ENCODE assay signal across 9 mouse cellular contexts in genomic region chr8:120126357-120127161, GRCm38 (mm10). TPM values are rescaled to one million over a fixed set of nuclear protein-coding genes. Genes with fewer than 3 reads are reported as not detected.
A peak's percentile ranks its signal among the peaks of the same experiment; 100 is the strongest.
DNase-seq lines count a peak whose midpoint lies in the region; ATAC-seq and TF ChIP-seq lines count a peak whose summit lies in the region.
"Had no signal": no experiment of that assay in that cellular context is flagged by ENCODE, and none has a peak within 500 bp of the region (broad histone marks: within the 10 kb centered on the region; RNA-seq: fewer than 3 reads in every experiment).

No protein-coding gene starts in this region.

- no peaks in the 10 kb centered on the region for H3K9me3 ChIP-seq in kidney, embryonic 15.5 days (replicated peaks)

- no peak for TF ChIP-seq CTCF in bone marrow, adult 2 months (IDR thresholded peaks at IDR 0.05; ENCODE audit: control insufficient read depth, insufficient read depth, low read length)

- DNase-seq in embryo, embryonic 10 days (ENCODE audit: low spot score): peak; percentile 31
- DNase-seq in embryo, embryonic 11 days: no peak
- peak; percentile 71 for DNase-seq in lung, postnatal 36 days
- no peak for DNase-seq in testis, postnatal 10 days (ENCODE audit: low spot score)
- DNase-seq in spleen, postnatal 10 days (ENCODE audit: low spot score in 2 of 2): no peak

- WGBS in bone marrow, adult 2 months: 41% methylated on average over 14 of the region's 14 CpGs
- 33% methylated on average over 14 of the region's 14 CpGs for WGBS in kidney, embryonic 15.5 days

- H3K36me3 ChIP-seq in kidney, embryonic 15.5 days: no peaks in the 10 kb centered on the region

- TF ChIP-seq POLR2A in bone marrow, adult 2 months (IDR thresholded peaks at IDR 0.05; ENCODE audit: borderline replicate concordance, control insufficient read depth, low read depth, low read length): no peak

- no peak overlapping the region for H3K9ac ChIP-seq in kidney, embryonic 15.5 days

- no peaks in the 10 kb centered on the region for H3K27me3 ChIP-seq in kidney, embryonic 15.5 days

- ATAC-seq in kidney, embryonic 15.5 days (replicated peaks; ENCODE audit: low FRiP score): peak; percentile 63
- no peak for ATAC-seq in activated CD4-positive, CD25-positive, alpha-beta regulatory T cell, adult 4 months

- H3K4me2 ChIP-seq in kidney, embryonic 15.5 days: no peak overlapping the region; the same call in 1 of the 2 replicates

- no peak overlapping the region for H3K4me3 ChIP-seq in bone marrow, adult 2 months (replicated peaks; ENCODE audit: control insufficient read depth, low read depth, low read length)
- no peak overlapping the region for H3K4me3 ChIP-seq in kidney, embryonic 15.5 days (replicated peaks)
- H3K4me3 ChIP-seq: myocyte had no signal

- peaks cover 2% of the 10 kb centered on the region; the same call in 1 of the 2 replicates for H3K4me1 ChIP-seq in bone marrow, adult 2 months (ENCODE audit: control insufficient read depth, insufficient read depth, low read length)
- peaks cover 45% of the 10 kb centered on the region for H3K4me1 ChIP-seq in kidney, embryonic 15.5 days

- H3K27ac ChIP-seq in bone marrow, adult 2 months (ENCODE audit: control insufficient read depth, insufficient read depth, low read depth, low read length, poor library complexity): peak overlapping the region; percentile 8; the same call in 1 of the 2 replicates
- peak overlapping the region; percentile 82 for H3K27ac ChIP-seq in kidney, embryonic 15.5 days

RNA-seq across cellular contexts. Expression of gene 6430548M08Rik, which starts 12.6 kb away (rescaled TPM):
- 30.4 and 78.7 TPM in 2 replicates for polyA plus RNA-seq in bone marrow, adult 2 months (2011; ENCODE audit: insufficient read depth, insufficient read length, low replicate concordance, missing spikeins)
- 5.8 and 6.1 TPM in 2 replicates for polyA plus RNA-seq in kidney, embryonic 15.5 days (2015; fragmentation: Nextera tagmentation; extraction: Ambion mirVana)
- polyA plus RNA-seq in activated CD4-positive, CD25-positive, alpha-beta regulatory T cell, adult 4 months (2017; shearing (Covaris generic)): not detected

RNA-seq across cellular contexts. Expression of gene Zdhhc7, which starts 25.3 kb away (rescaled TPM):
- polyA plus RNA-seq in bone marrow, adult 2 months (2011; ENCODE audit: insufficient read depth, insufficient read length, low replicate concordance, missing spikeins): 8.6 and 18.7 TPM in 2 replicates
- polyA plus RNA-seq in kidney, embryonic 15.5 days (2015; fragmentation: Nextera tagmentation; extraction: Ambion mirVana): 31.9 and 34.3 TPM in 2 replicates
- 1 to 10 TPM; 4.9 to 5.5 TPM for polyA plus RNA-seq in activated CD4-positive, CD25-positive, alpha-beta regulatory T cell, adult 4 months (2017; shearing (Covaris generic))

RNA-seq across cellular contexts. Expression of gene Fam92b, which starts 50.7 kb away (rescaled TPM):
- polyA plus RNA-seq in bone marrow, adult 2 months (2011; ENCODE audit: insufficient read depth, insufficient read length, low replicate concordance, missing spikeins): not detected in 2 replicates
- 0.13 TPM in 1 of 2 replicates, not detected in the other for polyA plus RNA-seq in kidney, embryonic 15.5 days (2015; fragmentation: Nextera tagmentation; extraction: Ambion mirVana)
- polyA plus RNA-seq in activated CD4-positive, CD25-positive, alpha-beta regulatory T cell, adult 4 months (2017; shearing (Covaris generic)): not detected
- polyA plus RNA-seq: myocyte had no signal

Comparison
In these comparisons a context has a peak if more than half of its experiments do, and no peak if none do; other contexts are left out.
1. DNase-seq: peak in embryo, embryonic 10 days (single experiment) and lung, postnatal 36 days (single experiment); none in embryo, embryonic 11 days (single experiment), testis, postnatal 10 days (single experiment) and spleen, postnatal 10 days (0 of 2).